Mouse (Mus musculus) C2C12 (cell line): ENCODE results near the gene Shf.

Experiments
- CTCF ChIP-seq: IDR thresholded peaks from one replicate; pipeline ENCODE4 v1.5.1; 2011; ENCODE audit not compliant: control insufficient read depth, insufficient read depth, insufficient read length
- MAX ChIP-seq: IDR thresholded peaks from one replicate; pipeline ENCODE4 v1.6.1; 2011; ENCODE audit warnings: mild to moderate bottlenecking, control low read depth
- MYOG ChIP-seq: IDR thresholded peaks from one replicate; pipeline ENCODE4 v1.6.1; 2011; ENCODE audit not compliant: control insufficient read depth, insufficient read length; ENCODE audit errors: extremely low read depth
- USF1 ChIP-seq: IDR thresholded peaks from one replicate; pipeline ENCODE4 v1.6.1; 2011; ENCODE audit warnings: low read depth, mild to moderate bottlenecking, control low read depth, moderate library complexity

- TF ChIP-seq CTCF (no peak), USF1 (no peak), MYOG (no peak), MAX (no peak)
Observed at GRCm38 (mm10) chr2:122323960-122324359, 45.0 kb downstream of the Shf start.
